Mouse (Mus musculus) MEL (cell line): ENCODE results near the gene Nfe2. TPM values are rescaled to one million over a fixed set of nuclear protein-coding genes. Genes with fewer than 3 reads are reported as not detected.

Source experiments
- DNase-seq: peaks from one replicate; pipeline ENCODE4 v3.0.0; 2011; ENCODE audit warnings: low read depth, low spot score
- H3K27ac ChIP-seq: 2 replicates; pipeline ENCODE4 v1.5.1; 2012; ENCODE audit warnings: low read depth, mild to moderate bottlenecking, control low read depth, low read length, moderate library complexity; ENCODE audit not compliant: control insufficient read depth
- H3K27me3 ChIP-seq, 2 experiments: fragments of 150-350 bp in 1 of 2; sonication (generic) in 1 of 2; 2 replicates each; pipeline ENCODE4 v1.6.1; 2012; ENCODE audit warnings: low read length in 2 of 2, mild to moderate bottlenecking in 2 of 2, improper control_type of control experiment in 1 of 2, moderate library complexity in 1 of 2; ENCODE audit not compliant: insufficient read depth in 2 of 2, control insufficient read depth in 1 of 2
- H3K36me3 ChIP-seq, 2 experiments: 2 replicates each; pipeline ENCODE4 v1.6.1; 2012 to 2014; ENCODE audit warnings: low read length in 2 of 2, improper control_type of control experiment in 1 of 2, inconsistent platforms in 1 of 2, mild to moderate bottlenecking in 1 of 2; ENCODE audit not compliant: insufficient read depth in 2 of 2, control insufficient read depth in 1 of 2
- H3K4me1 ChIP-seq, 2 experiments: fragments of 150-350 bp in 1 of 2; sonication (generic) in 1 of 2; 2 replicates each; pipeline ENCODE4 v1.6.1; 2012; ENCODE audit warnings: low read length in 2 of 2, improper control_type of control experiment in 1 of 2, mild to moderate bottlenecking in 1 of 2; ENCODE audit not compliant: insufficient read depth in 2 of 2, control insufficient read depth in 1 of 2
- H3K4me3 ChIP-seq, 2 experiments: fragments of 150-350 bp in 1 of 2; sonication (generic) in 1 of 2; 2 replicates each; pipeline ENCODE4 v1.5.1; 2012; ENCODE audit warnings: low read depth in 2 of 2, low read length in 2 of 2, mild to moderate bottlenecking in 2 of 2, moderate library complexity in 2 of 2, control low read depth in 1 of 2, improper control_type of control experiment in 1 of 2; ENCODE audit not compliant: control insufficient read depth in 1 of 2, insufficient read depth in 1 of 2
- H3K79me2 ChIP-seq: 2 replicates; pipeline ENCODE4 v1.6.1; 2012; ENCODE audit warnings: mild to moderate bottlenecking, low read length, moderate library complexity; ENCODE audit not compliant: control insufficient read depth, poor library complexity, insufficient read depth
- H3K9ac ChIP-seq: 2 replicates; pipeline ENCODE4 v1.6.1; 2012; ENCODE audit warnings: low read depth, mild to moderate bottlenecking, control low read depth, low read length, moderate library complexity; ENCODE audit not compliant: control insufficient read depth, poor library complexity, severe bottlenecking
- H3K9me3 ChIP-seq: fragments of 150-350 bp; sonication (generic); replicated peaks from 2 replicates; pipeline ENCODE4 v1.6.1; 2012; ENCODE audit warnings: mild to moderate bottlenecking, low read length, improper control_type of control experiment, moderate library complexity; ENCODE audit not compliant: insufficient read depth
- BHLHE40 ChIP-seq: IDR thresholded peaks from 2 replicates; pipeline ENCODE4 v1.6.1; 2012; ENCODE audit warnings: low read depth, mild to moderate bottlenecking, inconsistent platforms, low read length, improper control_type of control experiment, borderline replicate concordance
- CHD1 ChIP-seq: IDR thresholded peaks from 2 replicates; pipeline ENCODE4 v1.6.1; 2012; ENCODE audit warnings: low read depth, mild to moderate bottlenecking, inconsistent platforms, low read length, improper control_type of control experiment
- CTCF ChIP-seq, 3 experiments: IDR thresholded peaks in 2 of 3; conservative IDR thresholded peaks in 1 of 3; 2 replicates each; pipeline ENCODE4 v1.5.1; 2011 to 2012; ENCODE audit warnings: low read length in 3 of 3, low read depth in 2 of 3, mild to moderate bottlenecking in 2 of 3, improper control_type of control experiment in 1 of 3, inconsistent platforms in 1 of 3, mixed read lengths in 1 of 3, moderate library complexity in 1 of 3; ENCODE audit not compliant: control insufficient read depth in 1 of 3, insufficient read depth in 1 of 3, poor library complexity in 1 of 3, severe bottlenecking in 1 of 3
- E2F4 ChIP-seq: IDR thresholded peaks from 2 replicates; pipeline ENCODE4 v1.6.1; 2011; ENCODE audit warnings: low read depth, low read length, improper control_type of control experiment, borderline replicate concordance
- ELF1 ChIP-seq: IDR thresholded peaks from 2 replicates; pipeline ENCODE4 v1.6.1; 2014; ENCODE audit warnings: low read depth, mild to moderate bottlenecking, inconsistent platforms, low read length, improper control_type of control experiment, moderate library complexity
- ETS1 ChIP-seq: IDR thresholded peaks from 2 replicates; pipeline ENCODE4 v1.6.1; 2012; ENCODE audit warnings: low read depth, mild to moderate bottlenecking, inconsistent platforms, low read length, improper control_type of control experiment, moderate library complexity
- GATA1 ChIP-seq: IDR thresholded peaks from 2 replicates; pipeline ENCODE4 v1.6.1; 2011; ENCODE audit warnings: low read depth, low read length, improper control_type of control experiment
- JUND ChIP-seq: IDR thresholded peaks from 2 replicates; pipeline ENCODE4 v1.6.1; 2011; ENCODE audit warnings: low read depth, mild to moderate bottlenecking, improper control_type of control experiment, low read length
- KAT2A ChIP-seq: conservative IDR thresholded peaks from 2 replicates; pipeline ENCODE4 v1.6.1; 2012; ENCODE audit warnings: low read depth, low read length, improper control_type of control experiment, inconsistent platforms
- MAFK ChIP-seq: IDR thresholded peaks from 2 replicates; pipeline ENCODE4 v1.6.1; 2011; ENCODE audit warnings: low read depth, mild to moderate bottlenecking, low read length, improper control_type of control experiment, borderline replicate concordance
- MAX ChIP-seq: IDR thresholded peaks from 2 replicates; pipeline ENCODE4 v1.6.1; 2011; ENCODE audit warnings: low read length, improper control_type of control experiment
- MAZ ChIP-seq: IDR thresholded peaks from 2 replicates; pipeline ENCODE4 v1.6.1; 2012; ENCODE audit warnings: low read depth, mild to moderate bottlenecking, inconsistent platforms, low read length, improper control_type of control experiment
- MEF2A ChIP-seq: IDR thresholded peaks from 2 replicates; pipeline ENCODE4 v1.6.1; 2014; ENCODE audit warnings: low read depth, mild to moderate bottlenecking, inconsistent platforms, low read length, improper control_type of control experiment; ENCODE audit not compliant: poor library complexity, insufficient replicate concordance, severe bottlenecking; ENCODE audit errors: extremely low read depth
- MYB ChIP-seq: IDR thresholded peaks from 2 replicates; pipeline ENCODE4 v1.6.1; 2011; ENCODE audit warnings: mild to moderate bottlenecking, low read depth, low read length, improper control_type of control experiment
- NELFE ChIP-seq: IDR thresholded peaks from 2 replicates; pipeline ENCODE4 v1.6.1; 2011; ENCODE audit warnings: low read depth, low read length, improper control_type of control experiment
- POLR2A ChIP-seq, 2 experiments: IDR thresholded peaks; 2 replicates each; pipeline ENCODE4 v1.6.1; 2011 to 2012; ENCODE audit warnings: low read length in 2 of 2, mild to moderate bottlenecking in 2 of 2, control low read depth in 1 of 2, improper control_type of control experiment in 1 of 2, low read depth in 1 of 2, moderate library complexity in 1 of 2; ENCODE audit not compliant: control insufficient read depth in 1 of 2, insufficient read depth in 1 of 2, poor library complexity in 1 of 2
- POLR2AphosphoS5 ChIP-seq: IDR thresholded peaks from 2 replicates; pipeline ENCODE4 v1.6.1; 2012; ENCODE audit warnings: low read depth, borderline replicate concordance, mild to moderate bottlenecking, inconsistent platforms, low read length, moderate library complexity, mixed read lengths
- SIN3A ChIP-seq: IDR thresholded peaks from 2 replicates; pipeline ENCODE4 v1.6.1; 2012; ENCODE audit warnings: low read length, improper control_type of control experiment, inconsistent platforms
- SMC3 ChIP-seq: IDR thresholded peaks from 2 replicates; pipeline ENCODE4 v1.6.1; 2011; ENCODE audit warnings: low read depth, low read length, improper control_type of control experiment
- TCF12 ChIP-seq: IDR thresholded peaks from 2 replicates; pipeline ENCODE4 v1.6.1; 2014; ENCODE audit warnings: low read depth, mild to moderate bottlenecking, inconsistent platforms, low read length, improper control_type of control experiment, moderate library complexity
- USF1 ChIP-seq: IDR thresholded peaks from 2 replicates; pipeline ENCODE4 v1.6.1; 2014; ENCODE audit warnings: low read depth, mild to moderate bottlenecking, inconsistent platforms, low read length, improper control_type of control experiment, moderate library complexity
- USF2 ChIP-seq, 2 experiments: IDR thresholded peaks; 2 replicates each; pipeline ENCODE4 v1.6.1; 2011 to 2012; ENCODE audit warnings: improper control_type of control experiment in 2 of 2, low read length in 2 of 2, borderline replicate concordance in 1 of 2, inconsistent platforms in 1 of 2, low read depth in 1 of 2, mild to moderate bottlenecking in 1 of 2; ENCODE audit not compliant: insufficient read depth in 1 of 2
- ZKSCAN1 ChIP-seq: IDR thresholded peaks from 2 replicates; pipeline ENCODE4 v1.6.1; 2012; ENCODE audit warnings: low read depth, mild to moderate bottlenecking, inconsistent platforms, low read length, improper control_type of control experiment, moderate library complexity
- ZMIZ1 ChIP-seq: IDR thresholded peaks from 2 replicates; pipeline ENCODE4 v1.6.1; 2012; ENCODE audit warnings: low read depth, mild to moderate bottlenecking, inconsistent platforms, low read length, improper control_type of control experiment, moderate library complexity
- ZNF384 ChIP-seq: IDR thresholded peaks from 2 replicates; pipeline ENCODE4 v1.6.1; 2012; ENCODE audit warnings: low read depth, mild to moderate bottlenecking, inconsistent platforms, low read length, improper control_type of control experiment
- polyA plus RNA-seq, 2 experiments: library from polyadenylated mRNA; stranded (reverse) in 1 of 2; unstranded in 1 of 2; fragments of >175 nt in 1 of 2; fragments of >200 nt in 1 of 2; gene quantifications; 2 replicates each; pipeline versions ENCODE4 v1.2.1 to v1.2.4; 2012; ENCODE audit warnings: low replicate concordance in 2 of 2, low read depth in 1 of 2; ENCODE audit not compliant: insufficient read length in 2 of 2, insufficient read depth in 1 of 2, missing spikeins in 1 of 2
- total RNA-seq: library from RNA; depleted of rRNA; stranded (reverse); fragments of 300-350 nt; gene quantifications from 2 replicates; pipeline ENCODE4 v1.2.3, GENCODE M21; 2012

The Nfe2 gene
- total and polyA plus RNA-seq, 3 experiments, result 74.6 to 103 TPM; not detected in 1

GRCm38 (mm10) chr15:103285778-103286417 lies 27.7 kb upstream of the Nfe2 start:
- Histone ChIP-seq H3K4me3 (no peak overlapping the region), H3K9ac (no peak overlapping the region), H3K27me3 (no peaks in the 10 kb centered on the region), H3K9me3 (no peaks in the 10 kb centered on the region), H3K79me2 (peaks cover 2% of the 10 kb centered on the region; the same call in 1 of the 2 replicates), H3K36me3 (peaks cover 0 to 8% of the 10 kb centered on the region in 2 experiments; a peak in 2 of 4 replicates), H3K4me1 (peaks cover 0 to 4% of the 10 kb centered on the region in 2 experiments; a peak in 2 of 4 replicates), H3K27ac (no peak overlapping the region)
- DNase-seq, result no peak
- TF ChIP-seq GATA1 (no peak), ELF1 (no peak), JUND (no peak), CTCF (IDR thresholded peaks at IDR 0.05 in 2 of 3, conservative IDR thresholded peaks at IDR 0.05 in 1 of 3; ENCODE audit: control insufficient read depth in 1 of 3, insufficient read depth in 1 of 3, low read depth in 2 of 3, low read length in 3 of 3, poor library complexity in 1 of 3, severe bottlenecking in 1 of 3) (no peak), USF1 (no peak), POLR2A (IDR thresholded peaks at IDR 0.05; ENCODE audit: control insufficient read depth in 1 of 2, insufficient read depth in 1 of 2, low read depth in 1 of 2, low read length in 2 of 2, poor library complexity in 1 of 2) (no peak), ZKSCAN1 (no peak), MEF2A (no peak), POLR2AphosphoS5 (no peak), KAT2A (no peak), E2F4 (no peak), NELFE (no peak), SMC3 (no peak), BHLHE40 (no peak), USF2 (IDR thresholded peaks at IDR 0.05; ENCODE audit: borderline replicate concordance in 1 of 2, insufficient read depth in 1 of 2, low read depth in 1 of 2, low read length in 2 of 2) (no peak), CHD1 (no peak), SIN3A (no peak), MYB (no peak), ETS1 (no peak), TCF12 (no peak)

GRCm38 (mm10) chr15:103284647-103285046 lies 26.4 kb upstream of the Nfe2 start:
- Histone ChIP-seq H3K4me3 (no peak overlapping the region), H3K9me3 (no peaks in the 10 kb centered on the region), H3K27ac (no peak overlapping the region), H3K4me1 (peaks cover 2 to 8% of the 10 kb centered on the region in 2 experiments; a peak in 3 of 4 replicates), H3K36me3 (peaks cover 0 to 13% of the 10 kb centered on the region in 2 experiments; a peak in 2 of 4 replicates), H3K9ac (no peak overlapping the region), H3K79me2 (peaks cover 5% of the 10 kb centered on the region), H3K27me3 (no peaks in the 10 kb centered on the region)
- no peak for TF ChIP-seq MEF2A
- TF ChIP-seq USF2 (IDR thresholded peaks at IDR 0.05; ENCODE audit: borderline replicate concordance in 1 of 2, insufficient read depth in 1 of 2, low read depth in 1 of 2, low read length in 2 of 2), result no peak
- TF ChIP-seq USF1, result no peak
- TF ChIP-seq ETS1, result no peak
- TF ChIP-seq MAX, result no peak
- no peak for TF ChIP-seq MAZ
- no peak for TF ChIP-seq ZNF384
- no peak for TF ChIP-seq ZMIZ1
- TF ChIP-seq CHD1, result no peak
- TF ChIP-seq MAFK, result no peak
- TF ChIP-seq JUND, result no peak
- TF ChIP-seq E2F4, result no peak
- DNase-seq, result no peak
